Mouse (Mus musculus) ES-E14 (cell line): ENCODE results near the gene Gbx1. TPM values are rescaled to one million over a fixed set of nuclear protein-coding genes. Genes with fewer than 3 reads are reported as not detected.

Source experiments
- DNase-seq: peaks from one replicate; pipeline ENCODE4 v3.0.0-alpha.2; 2013; ENCODE audit warnings: low read depth, low spot score
- H3K27ac ChIP-seq: 2 replicates; pipeline ENCODE4 v1.5.1; 2012; ENCODE audit warnings: low read depth, mild to moderate bottlenecking, low read length, moderate library complexity, mixed read lengths; ENCODE audit not compliant: poor library complexity, insufficient read depth, severe bottlenecking
- H3K36me3 ChIP-seq: 2 replicates; pipeline ENCODE4 v1.6.1; 2012; ENCODE audit warnings: mild to moderate bottlenecking, low read length, moderate library complexity, mixed read lengths; ENCODE audit not compliant: control insufficient read depth, poor library complexity, insufficient read depth, severe bottlenecking
- H3K4me1 ChIP-seq, 2 experiments: fragments of 150-350 bp in 1 of 2; sonication (generic) in 1 of 2; 2 replicates each; pipeline ENCODE4 v1.6.1; 2012; ENCODE audit warnings: low read length in 2 of 2, mild to moderate bottlenecking in 1 of 2, mixed read lengths in 1 of 2; ENCODE audit not compliant: control insufficient read depth in 2 of 2, insufficient read depth in 2 of 2, poor library complexity in 1 of 2
- H3K4me3 ChIP-seq, 2 experiments: fragments of 150-350 bp in 1 of 2; sonication (generic) in 1 of 2; 2 replicates each; pipeline ENCODE4 v1.5.1; 2012; ENCODE audit warnings: low read length in 2 of 2, low read depth in 1 of 2, mild to moderate bottlenecking in 1 of 2, mixed read lengths in 1 of 2; ENCODE audit not compliant: insufficient read depth in 1 of 2, poor library complexity in 1 of 2, severe bottlenecking in 1 of 2
- H3K9ac ChIP-seq: 2 replicates; pipeline ENCODE4 v1.6.1; 2012; ENCODE audit warnings: low read depth, mild to moderate bottlenecking, low read length, mixed read lengths; ENCODE audit not compliant: poor library complexity, insufficient read depth, severe bottlenecking
- H3K9me3 ChIP-seq: fragments of 150-350 bp; sonication (generic); 2 replicates; pipeline ENCODE4 v1.6.1; 2012; ENCODE audit warnings: low read depth, mild to moderate bottlenecking, low read length; ENCODE audit not compliant: control insufficient read depth, insufficient read depth
- CHD2 ChIP-seq: IDR thresholded peaks from 2 replicates; pipeline ENCODE4 v1.6.1; 2014; ENCODE audit warnings: mild to moderate bottlenecking, low read depth, low read length, inconsistent platforms
- HCFC1 ChIP-seq: IDR thresholded peaks from 2 replicates; pipeline ENCODE4 v1.6.1; 2012; ENCODE audit warnings: low read length, inconsistent platforms, borderline replicate concordance; ENCODE audit not compliant: insufficient read depth
- MAFK ChIP-seq: IDR thresholded peaks from 2 replicates; pipeline ENCODE4 v1.6.1; 2014; ENCODE audit warnings: mild to moderate bottlenecking, low read depth, low read length, inconsistent platforms; ENCODE audit not compliant: insufficient read depth
- ZC3H11A ChIP-seq: IDR thresholded peaks from 2 replicates; pipeline ENCODE4 v1.6.1; 2012; ENCODE audit warnings: low read depth, mild to moderate bottlenecking, inconsistent platforms, low read length, borderline replicate concordance
- ZNF384 ChIP-seq: IDR thresholded peaks from 2 replicates; pipeline ENCODE4 v1.6.1; 2012; ENCODE audit warnings: low read depth, low read length, inconsistent platforms
- in situ Hi-C, 2 experiments: fragments of 600-800 bp; cut with MboI; formaldehyde crosslinking; loops; one replicate each; pipeline ENCODE4 v1.15.1; 2025; ENCODE audit warnings: low sequenced_read_pairs in 2 of 2, inconsistent platforms in 1 of 2; ENCODE audit not compliant: unreplicated experiment in 2 of 2
- total RNA-seq: library from RNA; depleted of rRNA; stranded (reverse); fragments of 300-350 nt; gene quantifications from 2 replicates; pipeline ENCODE4 v1.2.3, GENCODE M21; 2012

Gene Gbx1
- total RNA-seq, 1 experiment: 0.40 TPM

DNA sequence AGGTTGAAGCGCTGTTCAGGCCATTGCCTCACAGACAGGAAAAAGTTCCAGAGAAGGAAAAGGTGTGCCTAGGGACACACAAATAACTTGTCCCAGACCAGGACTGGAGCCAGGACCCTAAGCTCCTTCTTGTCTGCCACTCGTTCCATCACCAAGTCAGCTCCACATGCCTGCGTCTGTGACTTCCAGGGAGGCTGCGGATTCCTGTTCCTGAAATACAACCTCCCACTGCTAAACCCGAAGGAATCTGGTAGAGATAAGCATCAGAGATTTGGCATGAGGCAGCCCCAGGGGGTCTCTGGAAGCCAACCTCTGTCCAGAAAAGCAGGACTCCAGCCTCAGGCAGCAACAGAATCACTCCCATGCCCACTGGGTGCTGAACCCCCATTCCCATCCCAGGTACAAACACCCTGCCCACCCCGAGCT, 14.2 kb upstream of the Gbx1 start:
- Histone ChIP-seq H3K9ac (no peak overlapping the region), H3K36me3 (no peaks in the 10 kb centered on the region), H3K27ac (no peak overlapping the region), H3K4me1 (peaks cover 2 to 14% of the 10 kb centered on the region in 2 experiments; a peak in 2 of 4 replicates), H3K4me3 (no peak overlapping the region), H3K9me3 (no peaks in the 10 kb centered on the region)
- in situ Hi-C loops: no loop called here
- TF ChIP-seq CHD2 (no peak), MAFK (no peak), ZNF384 (no peak), HCFC1 (no peak), ZC3H11A (no peak)
- no peak for DNase-seq

DNA sequence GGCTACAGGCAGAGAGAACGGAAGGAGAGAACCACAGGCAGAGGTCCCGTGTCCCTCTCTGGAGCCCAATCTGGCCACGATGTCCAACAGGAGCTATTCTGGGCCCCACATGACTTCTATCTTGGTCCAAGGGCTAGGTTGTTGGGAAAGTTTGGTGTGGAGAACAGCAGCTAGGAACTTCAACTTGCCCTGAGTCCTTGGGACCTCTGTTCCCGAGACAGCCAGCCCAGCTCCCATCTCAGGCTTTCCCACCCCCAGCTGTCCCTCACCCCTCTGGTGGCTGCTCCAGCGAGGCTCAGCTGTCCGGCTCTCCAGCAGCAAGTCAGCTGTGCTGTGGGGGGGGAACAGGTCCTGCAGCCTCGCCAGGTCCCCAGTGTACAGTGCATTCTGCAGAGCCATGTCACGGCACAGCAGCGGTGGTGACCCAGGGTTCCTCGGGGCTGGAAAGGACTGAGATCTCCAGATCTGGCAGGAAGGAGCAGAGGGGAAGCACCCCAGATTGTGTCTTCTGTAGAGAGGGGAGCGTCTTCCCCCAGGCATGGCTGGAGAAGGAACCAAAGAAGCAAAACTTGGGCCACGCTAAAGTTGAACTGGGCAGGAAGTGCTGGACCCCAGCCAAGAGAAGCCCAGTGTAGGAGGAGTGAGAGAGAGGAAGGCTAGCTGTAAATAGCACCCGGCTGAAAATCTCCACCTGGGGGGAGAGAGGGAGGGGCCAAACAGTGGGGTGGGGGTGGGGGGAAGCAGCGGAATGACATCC, 13.6 kb upstream of the Gbx1 start, which contains the start of gene Asb10:
Gene Asb10, minus strand, starts transcription at position 592 of the 757 bp plus-strand sequence.
- in situ Hi-C loops: no loop called here
- Histone ChIP-seq H3K27ac (no peak within 1 kb of the TSS), H3K4me3 (peak within 1 kb of the TSS; percentile 11 to 36; a peak in 2 of 4 replicates), H3K36me3 (no peaks in the 10 kb centered on the region), H3K9me3 (no peaks in the 10 kb centered on the region), H3K4me1 (peaks cover 2 to 14% of the 10 kb centered on the region in 2 experiments; a peak in 2 of 4 replicates), H3K9ac (peak within 1 kb of the TSS; percentile 22)
- DNase-seq: no peak
- no peak for TF ChIP-seq CHD2
- no peak for TF ChIP-seq ZNF384
- TF ChIP-seq MAFK: no peak
- no peak for TF ChIP-seq HCFC1
- TF ChIP-seq ZC3H11A: no peak

DNA sequence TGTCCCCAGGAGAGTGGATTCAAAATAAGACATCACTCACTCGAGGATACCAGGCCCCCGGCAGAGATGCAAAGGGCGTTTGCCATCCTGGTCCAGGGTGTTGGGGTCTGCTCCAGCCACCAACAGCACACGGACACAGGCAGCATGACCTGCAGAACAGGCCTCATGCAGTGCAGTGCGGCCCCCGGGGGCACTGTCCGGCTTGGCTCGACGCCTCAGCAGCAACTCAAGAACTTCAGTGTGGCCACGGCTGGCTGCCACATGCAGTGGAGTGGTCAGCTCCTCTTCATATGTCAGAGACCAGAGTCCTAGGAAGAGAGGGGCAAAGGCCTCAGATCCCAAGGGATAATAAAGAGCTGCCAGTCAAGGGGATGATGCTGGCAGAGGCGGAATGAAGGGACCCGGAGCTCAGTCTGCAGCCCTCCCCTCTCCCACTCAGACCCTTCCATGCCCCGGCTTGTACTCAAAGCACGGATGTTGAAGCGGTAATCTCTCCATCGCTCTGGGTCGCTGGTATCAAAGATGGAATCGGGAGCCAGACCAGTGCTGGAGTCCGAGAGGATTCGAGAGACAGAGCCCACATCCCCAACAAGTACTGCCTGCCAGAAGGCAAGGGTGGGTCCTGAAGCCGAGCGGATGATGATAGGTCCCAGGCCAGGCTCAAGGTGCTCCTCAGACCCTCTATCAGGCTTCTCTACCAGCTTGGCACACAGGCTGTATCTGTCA, 12.7 kb upstream of the Gbx1 start:
- TF ChIP-seq ZNF384 (no peak), ZC3H11A (no peak), CHD2 (no peak), MAFK (no peak), HCFC1 (no peak)
- peaks cover 2 to 14% of the 10 kb centered on the region in 2 experiments; a peak in 2 of 4 replicates for H3K4me1 ChIP-seq
- no peak overlapping the region for H3K4me3 ChIP-seq
- H3K27ac ChIP-seq: no peak overlapping the region
- in situ Hi-C loops: no loop called here
- no peaks in the 10 kb centered on the region for H3K9me3 ChIP-seq
- no peak for DNase-seq
- no peaks in the 10 kb centered on the region for H3K36me3 ChIP-seq
- no peak overlapping the region for H3K9ac ChIP-seq

DNA sequence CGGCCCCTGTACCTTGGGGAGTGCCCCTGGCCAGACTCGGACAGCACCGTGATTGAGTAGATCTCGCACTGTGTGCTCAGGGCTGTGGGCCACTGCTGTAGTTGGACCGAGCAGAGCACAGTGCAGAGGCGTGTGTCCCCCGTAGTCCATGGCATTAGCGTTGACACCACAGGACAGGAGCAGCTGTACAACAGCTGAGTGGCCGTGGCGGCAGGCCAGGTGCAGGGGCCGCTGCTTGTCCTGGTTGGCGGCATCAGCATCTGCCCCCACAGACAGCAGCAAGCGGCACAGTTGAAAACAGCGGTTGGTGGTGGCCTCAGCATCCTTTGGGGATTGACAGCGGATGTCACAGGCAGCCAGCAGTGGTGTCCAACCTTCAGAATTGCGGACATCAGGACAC, 10.6 kb upstream of the Gbx1 start:
- Histone ChIP-seq H3K4me3 (peak overlapping the region; percentile 16 to 45; a peak in 1 of 4 replicates), H3K36me3 (no peaks in the 10 kb centered on the region), H3K9me3 (no peaks in the 10 kb centered on the region), H3K9ac (no peak overlapping the region), H3K4me1 (peaks cover 2 to 25% of the 10 kb centered on the region in 2 experiments; a peak in 2 of 4 replicates), H3K27ac (no peak overlapping the region)
- no peak for DNase-seq
- TF ChIP-seq MAFK (no peak), ZNF384 (no peak), ZC3H11A (no peak), CHD2 (no peak), HCFC1 (no peak)
- in situ Hi-C loops: no loop called here
